In the genomic region with DNA sequence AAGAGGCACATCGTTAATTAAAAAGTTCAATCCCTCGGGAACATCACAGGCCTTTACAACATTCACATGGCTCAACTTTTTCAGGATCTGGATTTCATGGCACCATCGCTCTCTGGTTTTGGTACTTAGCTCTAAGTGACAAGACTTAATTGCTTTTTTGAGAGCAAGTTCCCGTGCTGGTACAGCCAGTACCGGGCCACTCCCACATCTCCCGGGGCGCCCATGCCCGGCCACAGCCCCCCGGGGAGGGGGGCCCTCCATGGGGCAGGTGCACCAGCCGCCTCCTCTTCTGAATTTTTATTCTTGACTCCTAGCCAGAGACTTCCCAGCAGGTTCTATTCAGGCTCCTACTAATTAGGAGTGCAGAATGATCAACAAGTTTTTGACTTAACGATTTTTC, we compare ENCODE assay signal across 18 mouse cellular contexts.
"Had no signal": no experiment of that assay in that cellular context is flagged by ENCODE, and none has a peak within 500 bp of the region (broad histone marks: within the 10 kb centered on the region; RNA-seq: fewer than 3 reads in every experiment).

No protein-coding gene starts in this region.

- H3K4me2 ChIP-seq: lung, embryonic 15.5 days; midbrain, embryonic 12.5 days; neural tube, embryonic 12.5 days; stomach, embryonic 15.5 days had no signal

- H3K9ac ChIP-seq: liver, postnatal 0 days; lung, embryonic 15.5 days; midbrain, embryonic 12.5 days; neural tube, embryonic 12.5 days; stomach, embryonic 15.5 days had no signal

- H3K27ac ChIP-seq: lung, embryonic 15.5 days; macrophage; midbrain, embryonic 12.5 days; neural tube, embryonic 12.5 days; stomach, embryonic 15.5 days; stomach, postnatal 0 days had no signal

- H3K4me3 ChIP-seq: lung, embryonic 15.5 days; megakaryocyte, embryonic 14.5 days; midbrain, embryonic 12.5 days; neural tube, embryonic 12.5 days; stomach, embryonic 15.5 days had no signal

- H3K27me3 ChIP-seq: lung, embryonic 15.5 days; megakaryocyte, embryonic 14.5 days; midbrain, embryonic 12.5 days; neural tube, embryonic 12.5 days; stomach, embryonic 15.5 days had no signal

- H3K9me3 ChIP-seq: lung, embryonic 15.5 days; megakaryocyte, embryonic 14.5 days; midbrain, embryonic 12.5 days; neural tube, embryonic 12.5 days; stomach, embryonic 15.5 days had no signal

- H3K36me3 ChIP-seq: midbrain, embryonic 12.5 days; neural tube, embryonic 12.5 days; stomach, embryonic 15.5 days had no signal

- DNase-seq: liver, postnatal 0 days; lung, adult 2 months; lung, postnatal 14 days; lung, postnatal 36 days; midbrain, embryonic 14.5 days; right cerebral cortex, postnatal 14 days; thymus, adult 2 months; thymus, postnatal 25 days; thymus, postnatal 4 days had no signal

- H3K4me1 ChIP-seq: lung, embryonic 15.5 days; midbrain, embryonic 12.5 days; neural tube, embryonic 12.5 days; stomach, embryonic 15.5 days had no signal

- ATAC-seq: liver, postnatal 0 days; lung, postnatal 0 days; midbrain, embryonic 16.5 days had no signal
